24 mouse cellular contexts compared by ENCODE assay signal in the genomic region with DNA sequence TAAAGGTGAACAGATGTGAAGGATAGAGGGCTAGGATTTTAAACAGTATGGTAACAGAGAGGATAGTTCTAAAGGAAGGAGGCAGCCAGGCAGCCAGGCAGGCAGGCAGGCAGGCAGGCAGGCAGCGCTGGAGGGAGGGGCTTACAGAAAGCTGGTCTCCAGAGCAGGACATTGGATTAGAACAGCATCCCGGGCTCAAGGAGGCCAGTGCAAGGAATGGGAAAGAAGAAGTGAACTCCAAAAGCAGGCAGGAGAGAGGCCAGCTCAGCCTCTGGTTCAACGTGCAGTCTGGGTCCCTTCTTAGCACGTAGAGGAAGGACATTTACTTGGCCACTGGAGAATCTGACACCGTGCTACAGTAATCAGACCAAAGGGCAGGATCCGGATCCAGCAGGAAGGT. TPM values are rescaled to one million over a fixed set of nuclear protein-coding genes. Genes with fewer than 3 reads are reported as not detected.
DNase-seq lines count a peak whose midpoint lies in the region; TF ChIP-seq lines count a peak whose summit lies in the region.
"Had no signal": no experiment of that assay in that cellular context is flagged by ENCODE, and none has a peak within 500 bp of the region (broad histone marks: within the 10 kb centered on the region; RNA-seq: fewer than 3 reads in every experiment).

No protein-coding gene starts in this region.

- WGBS in cerebellum, adult 2 months = 62% methylated on average over 6 of the region's 6 CpGs

- peak; percentile 19 for DNase-seq in kidney, adult 18-20 months
- DNase-seq in kidney, adult 11 months = no peak
- no peak for DNase-seq in ES-E14 (ENCODE audit: low read depth, low spot score)
- peak; percentile 34 for DNase-seq in yolk sac, embryonic 10.5 days (ENCODE audit: low spot score)
- DNase-seq in spleen, postnatal 36 days (ENCODE audit: low spot score in 2 of 2) = no peak
- DNase-seq in cerebellum, adult 2 months = no peak
- DNase-seq: adrenal gland, adult 2 months; adrenal gland, postnatal 25 days; cerebellum, adult 18-20 months; cerebellum, postnatal 14 days; embryo, embryonic 11 days; gastrocnemius, postnatal 10 days; heart, adult 2 months; heart, postnatal 14 days had no signal

- peak overlapping the region; percentile 75 for H3K27ac ChIP-seq in ES-E14 (ENCODE audit: insufficient read depth, low read depth, low read length, poor library complexity, severe bottlenecking)
- no peak overlapping the region for H3K27ac ChIP-seq in cerebellum, adult 2 months (ENCODE audit: insufficient read depth, low read length)
- H3K27ac ChIP-seq: embryonic facial prominence, embryonic 15.5 days; forebrain, embryonic 15.5 days; heart, adult 2 months; heart, embryonic 15.5 days; hindbrain, embryonic 14.5 days had no signal

- no peak for TF ChIP-seq CTCF in E14TG2a.4 (conservative IDR thresholded peaks at IDR 0.05; ENCODE audit: low read length)
- no peak for TF ChIP-seq CTCF in cerebellum, adult 2 months (IDR thresholded peaks at IDR 0.05; ENCODE audit: borderline replicate concordance, insufficient read depth, low read depth, low read length)

- no peak for TF ChIP-seq POLR2A in cerebellum, adult 2 months (IDR thresholded peaks at IDR 0.05; ENCODE audit: borderline replicate concordance, insufficient read depth, low read length)

- peaks cover 96% of the 10 kb centered on the region for H3K4me1 ChIP-seq in E14TG2a.4 (replicated peaks; ENCODE audit: low read depth, low read length)
- peaks cover 12 to 18% of the 10 kb centered on the region in 2 experiments for H3K4me1 ChIP-seq in ES-E14 (ENCODE audit: control insufficient read depth in 2 of 2, insufficient read depth in 2 of 2, low read length in 2 of 2, poor library complexity in 1 of 2)
- H3K4me1 ChIP-seq in cerebellum, adult 2 months (ENCODE audit: control insufficient read depth, insufficient read depth, low read length) = no peaks in the 10 kb centered on the region
- H3K4me1 ChIP-seq: embryonic facial prominence, embryonic 15.5 days had no signal

- H3K9me3 ChIP-seq in E14TG2a.4 (ENCODE audit: low read length) = no peaks in the 10 kb centered on the region
- no peaks in the 10 kb centered on the region for H3K9me3 ChIP-seq in ES-E14 (ENCODE audit: control insufficient read depth, insufficient read depth, low read depth, low read length)
- H3K9me3 ChIP-seq: embryonic facial prominence, embryonic 15.5 days; forebrain, embryonic 15.5 days; heart, embryonic 15.5 days had no signal

- H3K4me3 ChIP-seq in E14TG2a.4 (replicated peaks; ENCODE audit: low read length) (peak overlapping the region; percentile 77), ES-E14 (ENCODE audit: insufficient read depth in 1 of 2, low read depth in 1 of 2, low read length in 2 of 2, poor library complexity in 1 of 2, severe bottlenecking in 1 of 2) (peak overlapping the region; percentile 59 to 61)
- H3K4me3 ChIP-seq in cerebellum, adult 2 months (replicated peaks; ENCODE audit: insufficient read depth, low read depth, low read length) = no peak overlapping the region
- H3K4me3 ChIP-seq: embryonic facial prominence, embryonic 15.5 days; erythroblast, embryonic 14.5 days; forebrain, embryonic 15.5 days; heart, adult 2 months; heart, embryonic 15.5 days had no signal

- no peaks in the 10 kb centered on the region for H3K27me3 ChIP-seq in E14TG2a.4 (ENCODE audit: insufficient read depth, low read length)
- H3K27me3 ChIP-seq in cerebellum, adult 2 months (ENCODE audit: control insufficient read depth, insufficient read depth, low read length) = no peaks in the 10 kb centered on the region
- H3K27me3 ChIP-seq: embryonic facial prominence, embryonic 15.5 days; forebrain, embryonic 15.5 days; heart, embryonic 15.5 days had no signal

- in situ Hi-C loops in ES-E14 (cut with MboI; ENCODE audit: low sequenced_read_pairs in 2 of 2, unreplicated experiment in 2 of 2) = no loop called here

- H3K9ac ChIP-seq in ES-E14 (ENCODE audit: insufficient read depth, low read depth, low read length, poor library complexity, severe bottlenecking) = peak overlapping the region; percentile 73
- H3K9ac ChIP-seq: embryonic facial prominence, embryonic 15.5 days; forebrain, embryonic 15.5 days; heart, embryonic 15.5 days; hindbrain, embryonic 14.5 days had no signal

- H3K36me3 ChIP-seq in E14TG2a.4 (ENCODE audit: insufficient read depth, low read length) (no peaks in the 10 kb centered on the region), ES-E14 (ENCODE audit: control insufficient read depth, insufficient read depth, low read length, poor library complexity, severe bottlenecking) (no peaks in the 10 kb centered on the region)
- H3K36me3 ChIP-seq: embryonic facial prominence, embryonic 15.5 days; forebrain, embryonic 15.5 days; heart, embryonic 15.5 days had no signal

TF ChIP-seq in ES-E14, 5 proteins besides CTCF, POLR2A, EP300 and RAD21:
- TF ChIP-seq CHD2 (IDR thresholded peaks at IDR 0.05; ENCODE audit: low read depth, low read length) (no peak), ZC3H11A (IDR thresholded peaks at IDR 0.05; ENCODE audit: borderline replicate concordance, low read depth, low read length) (no peak), ZNF384 (IDR thresholded peaks at IDR 0.05; ENCODE audit: low read depth, low read length) (no peak), HCFC1 (IDR thresholded peaks at IDR 0.05; ENCODE audit: borderline replicate concordance, insufficient read depth, low read length) (no peak), MAFK (IDR thresholded peaks at IDR 0.05; ENCODE audit: insufficient read depth, low read depth, low read length) (no peak)

RNA-seq across cellular contexts. Expression of gene Rest, which starts 5.2 kb away (rescaled TPM):
- 108 and 120 TPM in 2 replicates for total RNA-seq in ES-E14 (2012; rRNA removed)
- polyA plus RNA-seq in cerebellum, adult 2 months (2012; rRNA removed) = 2.9 and 3.2 TPM in 2 replicates

RNA-seq across cellular contexts. Expression of gene Spink2, which starts 48.9 kb away (rescaled TPM):
- total RNA-seq in ES-E14 (2012; rRNA removed) = 0.48 and 0.98 TPM in 2 replicates
- polyA plus RNA-seq in cerebellum, adult 2 months (2012; rRNA removed) = 0.21 TPM in 1 of 2 replicates, not detected in the other
- total RNA-seq: adrenal gland, postnatal 25 days; common myeloid progenitor, adult 5-6 weeks; heart, adult 2 months; hematopoietic stem cell, adult 5-6 weeks; MEL had no signal
- polyA plus RNA-seq: adrenal gland, adult 2 months; C2C12; erythroblast, embryonic 14.5 days had no signal

RNA-seq across cellular contexts. Expression of gene Noa1, which starts 49.7 kb away (rescaled TPM):
- total RNA-seq in ES-E14 (2012; rRNA removed) = 19.6 and 30.8 TPM in 2 replicates
- 24.8 and 25.2 TPM in 2 replicates for polyA plus RNA-seq in cerebellum, adult 2 months (2012; rRNA removed)

RNA-seq across cellular contexts. Expression of gene Polr2b, which starts 49.8 kb away (rescaled TPM):
- 151 and 184 TPM in 2 replicates for total RNA-seq in ES-E14 (2012; rRNA removed)
- 46.4 and 49.7 TPM in 2 replicates for polyA plus RNA-seq in cerebellum, adult 2 months (2012; rRNA removed)

Comparison
In these comparisons a context has a peak if more than half of its experiments do, and no peak if none do; other contexts are left out.
1. DNase-seq: peak in kidney, adult 18-20 months (single experiment) and yolk sac, embryonic 10.5 days (single experiment); none in kidney, adult 11 months (single experiment), ES-E14 (single experiment), spleen, postnatal 36 days (0 of 2) and cerebellum, adult 2 months (0 of 2).